Mouse (Mus musculus): Measurements from ENCODE around the gene Olfr960.

The Olfr960 gene

DNA sequence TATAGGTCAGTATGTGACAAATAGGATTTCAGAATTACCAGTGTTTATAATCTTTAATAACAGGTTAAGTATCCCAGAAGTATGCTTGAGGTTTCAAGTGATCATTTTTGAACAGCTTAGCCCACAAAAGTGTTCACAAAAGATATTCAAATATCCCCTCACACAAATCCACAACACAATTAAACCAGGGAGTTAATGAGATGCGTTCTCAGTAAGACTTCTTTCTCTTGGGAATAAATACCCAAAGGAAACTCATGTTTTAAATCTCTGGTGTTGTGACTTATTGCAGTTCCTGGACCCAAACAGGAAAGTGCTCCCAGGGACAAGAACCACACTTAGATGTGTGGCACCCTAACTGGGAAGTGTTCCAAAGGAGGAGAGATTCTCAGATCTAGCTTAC, at the start of gene Olfr960:
TSS of gene Olfr960 (plus strand) at position 301 of the 400 bp plus-strand sequence.
- DNase-seq = no peak

DNA sequence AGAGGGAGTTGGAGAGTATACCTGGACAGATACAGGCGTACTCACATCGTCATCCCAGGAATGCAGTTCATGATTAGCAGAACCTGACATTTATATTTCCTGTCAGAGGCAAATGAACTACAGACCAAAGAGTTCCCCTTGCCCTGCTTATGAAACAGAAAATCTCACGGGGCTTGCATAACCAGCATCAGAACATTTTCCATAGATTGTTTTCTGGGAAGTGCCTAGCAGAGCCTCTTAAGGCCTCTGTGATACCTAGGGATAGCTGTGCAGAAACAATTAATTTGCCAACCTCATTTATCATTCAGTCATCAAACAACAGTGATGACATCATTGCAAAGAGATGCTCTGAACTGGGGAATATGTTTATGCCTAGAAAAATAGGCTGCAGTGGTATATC, 45.7 kb upstream of the Olfr960 start, which contains the start of gene Olfr959:
TSS of gene Olfr959 (minus strand) at position 101 of the 400 bp plus-strand sequence.
- no peak for DNase-seq

DNA sequence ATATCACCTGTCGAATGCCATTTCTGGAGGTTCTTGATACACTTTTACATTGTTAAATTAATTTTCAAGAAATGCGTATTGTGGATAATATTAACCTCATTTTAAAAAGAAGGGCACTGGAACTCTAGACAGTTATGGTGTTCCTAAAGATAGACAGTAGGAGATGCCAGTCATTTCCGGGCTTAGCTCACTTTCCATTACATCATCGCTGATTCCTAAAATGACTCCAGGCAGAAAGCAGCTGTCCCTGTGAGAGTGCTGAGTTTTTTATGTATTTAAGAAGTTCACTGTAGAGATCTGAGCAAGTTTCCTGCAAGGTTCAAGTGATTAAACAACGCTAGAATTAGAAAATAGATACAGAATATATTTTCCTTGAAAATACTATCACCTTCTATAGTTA, 44.1 kb upstream of the Olfr960 start:
- DNase-seq = no peak

DNA sequence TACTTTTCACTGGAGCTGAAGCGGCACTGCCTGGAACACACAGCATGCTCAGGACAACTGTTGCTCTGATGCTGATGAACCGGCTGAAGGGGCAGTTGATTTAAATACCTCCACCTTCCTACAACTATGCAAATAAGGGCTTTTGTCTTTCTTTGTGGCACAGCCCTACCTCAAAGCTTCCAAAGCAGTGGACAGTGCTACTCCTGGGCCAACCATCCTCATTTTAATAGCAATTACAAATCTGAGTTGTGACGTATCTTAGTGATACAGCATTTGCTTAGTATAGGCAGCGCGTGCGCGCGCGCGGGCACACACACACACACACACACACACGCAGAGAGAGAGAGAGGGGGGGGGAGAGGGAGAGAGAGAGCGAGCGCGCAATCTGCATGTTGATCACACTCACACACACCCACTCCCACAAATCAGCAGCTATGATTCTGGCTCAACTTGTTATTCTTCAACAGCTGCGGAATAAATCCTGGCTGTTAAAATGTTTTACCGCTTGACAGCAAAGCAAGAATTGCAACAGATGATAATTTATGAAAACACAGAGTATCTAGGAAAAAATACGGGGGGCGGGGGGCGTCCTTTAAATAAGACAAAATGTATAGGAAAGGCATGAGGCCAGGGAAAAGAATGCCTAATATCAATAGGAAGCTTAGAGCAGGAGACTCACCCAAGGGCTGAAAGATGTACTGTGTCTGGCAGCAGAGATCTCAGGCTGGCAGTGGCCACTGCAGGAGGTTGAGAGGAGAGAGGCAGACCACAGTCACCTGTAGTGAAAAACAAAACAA, 18.4 kb upstream of the Olfr960 start:
- no peak for DNase-seq

DNA sequence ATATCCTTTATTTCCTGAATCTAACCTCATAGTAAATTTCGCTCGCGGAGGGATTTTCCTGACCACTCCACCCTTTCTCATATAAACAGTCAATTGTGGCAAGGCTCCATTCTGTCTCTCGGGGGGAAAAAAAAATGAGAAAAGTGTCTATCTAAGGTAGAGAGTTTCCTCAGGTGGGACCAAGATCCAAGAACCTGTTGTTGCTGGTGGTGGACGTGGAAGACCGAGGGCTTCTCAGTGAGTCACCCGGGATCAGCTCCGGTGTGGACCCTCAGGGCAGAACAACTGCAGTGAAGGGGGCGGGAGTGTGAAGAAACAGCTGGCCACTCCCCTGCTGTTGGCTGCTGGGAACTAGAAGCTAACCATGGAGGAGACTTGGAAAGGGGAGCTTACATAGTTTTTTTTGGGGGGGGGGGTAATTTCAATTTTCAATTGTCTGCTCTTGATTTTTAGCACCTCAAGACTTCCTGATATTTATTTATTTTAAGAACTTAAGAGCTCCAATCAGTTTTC, 17.8 kb upstream of the Olfr960 start:
- DNase-seq = no peak

DNA sequence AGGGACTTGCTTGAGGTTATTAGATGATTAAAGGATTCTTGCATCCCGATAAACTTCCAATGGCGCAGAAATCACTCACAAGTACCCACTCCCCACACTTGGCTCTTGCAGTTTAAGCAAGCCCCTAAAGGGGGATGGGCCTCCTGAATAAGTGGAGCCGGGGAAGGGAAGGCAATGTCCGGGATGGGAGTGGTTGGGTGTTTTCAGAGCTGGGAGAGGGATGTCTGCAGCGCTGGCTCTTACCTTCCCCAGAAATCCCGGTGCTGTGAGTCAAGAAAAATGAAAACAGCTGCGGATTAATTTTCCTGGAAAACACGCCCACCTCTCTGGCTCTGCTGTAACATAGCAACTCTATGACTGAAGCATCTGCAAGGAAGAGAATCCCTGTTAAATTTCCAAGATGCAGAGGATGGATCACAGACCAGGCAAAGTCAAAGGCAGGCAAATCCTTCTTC, 17.1 kb upstream of the Olfr960 start, which contains the start of gene AW551984:
TSS of gene AW551984 (minus strand) at position 405 of the 455 bp plus-strand sequence.
- no peak for DNase-seq

DNA sequence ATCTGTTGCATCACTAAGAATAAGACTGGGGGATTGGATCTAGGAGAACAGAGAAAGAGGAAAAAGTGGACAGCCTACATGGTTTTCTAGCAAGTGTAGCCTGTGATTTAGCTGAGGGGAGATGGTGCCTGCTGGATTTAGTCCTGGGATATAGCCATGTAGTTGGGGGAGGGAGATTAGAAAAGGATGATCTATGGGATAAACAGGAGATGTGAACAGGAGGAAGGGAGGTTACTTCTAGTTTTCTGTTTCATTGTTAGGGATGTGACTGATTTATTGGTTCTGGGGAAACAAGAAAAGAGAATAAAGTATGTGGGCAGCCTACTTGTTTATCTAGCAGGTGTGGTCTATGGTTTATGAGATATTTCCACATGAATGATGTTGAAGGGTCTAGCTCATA, 12.7 kb upstream of the Olfr960 start:
- DNase-seq = no peak

DNA sequence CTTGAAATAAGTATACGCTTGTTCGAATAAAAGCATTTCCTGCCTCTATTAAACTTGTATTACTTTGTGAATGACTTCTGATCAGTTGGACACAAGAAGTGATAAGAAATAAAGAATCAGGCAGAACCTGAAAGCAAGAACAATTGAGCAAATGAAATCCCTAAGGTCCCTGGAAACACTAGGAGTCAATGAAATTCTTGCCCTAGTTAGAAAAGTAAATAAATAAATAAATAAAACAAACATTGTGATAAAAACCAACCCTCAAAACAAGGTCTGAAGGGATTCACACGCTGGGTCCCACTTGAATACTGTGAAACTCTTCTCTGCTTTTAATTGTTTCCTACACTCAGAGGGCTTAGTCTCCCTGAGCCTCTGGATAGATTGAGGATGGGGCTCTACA, 10.8 kb upstream of the Olfr960 start, which contains the start of gene Olfr148:
TSS of gene Olfr148 (plus strand) at position 301 of the 400 bp plus-strand sequence.
- no peak for DNase-seq

DNA sequence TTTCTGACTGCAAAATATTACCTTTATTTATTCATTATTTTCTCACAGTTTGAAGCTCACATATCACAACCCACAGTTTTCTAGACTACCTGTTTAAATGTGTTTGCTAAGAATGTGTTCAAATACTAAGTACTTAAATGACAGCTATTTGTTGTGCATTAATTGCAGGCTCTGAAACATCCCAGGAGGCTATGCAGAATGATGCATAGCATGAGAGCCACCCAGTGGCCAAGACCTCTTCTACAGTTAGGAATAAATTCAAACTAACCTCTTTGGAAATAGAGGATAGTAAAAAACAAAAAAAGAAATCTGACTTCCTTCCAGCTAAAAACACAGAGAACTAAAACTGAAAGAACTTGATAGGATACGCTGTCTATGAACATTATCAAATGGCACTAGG, 9.2 kb upstream of the Olfr960 start:
- DNase-seq = no peak

DNA sequence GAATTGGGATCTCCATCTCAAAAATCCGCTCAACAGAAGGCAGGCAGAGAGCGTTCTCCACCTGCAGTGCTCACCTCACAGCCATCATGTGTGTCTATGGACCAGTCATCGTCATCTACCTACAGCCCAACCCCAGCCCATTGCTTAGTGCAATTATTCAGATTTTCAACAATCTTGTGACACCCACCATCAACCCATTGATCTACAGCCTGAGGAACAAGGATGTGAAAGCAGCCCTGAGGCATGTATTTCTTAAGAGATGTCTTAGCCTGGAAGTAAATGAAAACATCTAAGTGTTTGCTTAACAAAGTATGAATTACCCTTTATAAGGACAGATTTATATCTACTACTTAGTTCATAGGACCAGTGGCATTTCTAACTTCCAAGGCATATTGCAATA, 2.6 kb downstream of the Olfr960 start:
- DNase-seq = no peak

DNA sequence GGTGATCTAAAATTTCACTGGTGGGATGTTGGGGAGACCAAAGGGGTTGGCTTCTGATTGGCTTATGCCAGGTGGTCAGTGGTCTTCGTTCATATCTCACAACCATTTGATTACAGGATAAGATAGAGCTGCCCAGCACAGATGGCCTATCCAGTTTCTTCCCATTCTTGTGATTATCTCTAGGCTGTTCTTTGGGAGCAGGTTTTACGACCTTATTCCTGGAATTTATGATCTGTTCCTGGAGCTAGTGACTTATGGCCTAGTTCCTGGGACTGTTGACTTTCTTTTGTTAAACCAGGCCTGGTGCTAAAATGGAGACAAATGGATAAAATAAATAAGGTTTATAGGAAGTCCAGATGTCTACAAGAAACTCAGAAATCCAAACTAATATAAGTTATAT, 3.5 kb downstream of the Olfr960 start:
- no peak for DNase-seq

DNA sequence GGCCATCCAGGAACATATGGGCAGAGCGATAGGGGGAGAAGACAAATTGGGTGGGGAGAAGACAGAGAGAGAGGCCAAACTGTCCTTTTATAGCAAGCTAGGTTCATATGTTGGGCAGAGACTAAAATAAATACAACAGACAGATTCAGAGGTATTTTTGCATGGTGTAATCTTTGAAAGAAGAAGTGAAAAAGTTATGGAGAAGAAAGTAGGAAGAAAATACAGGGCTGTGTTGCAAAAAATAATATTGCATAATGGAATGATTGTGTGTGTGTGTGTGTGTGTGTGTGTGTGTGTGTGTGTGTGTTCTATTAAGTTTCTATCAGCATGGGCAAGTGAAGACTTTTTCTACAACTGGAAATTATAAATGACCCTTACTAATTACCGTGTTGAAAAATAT, 7.9 kb downstream of the Olfr960 start:
- no peak for DNase-seq

DNA sequence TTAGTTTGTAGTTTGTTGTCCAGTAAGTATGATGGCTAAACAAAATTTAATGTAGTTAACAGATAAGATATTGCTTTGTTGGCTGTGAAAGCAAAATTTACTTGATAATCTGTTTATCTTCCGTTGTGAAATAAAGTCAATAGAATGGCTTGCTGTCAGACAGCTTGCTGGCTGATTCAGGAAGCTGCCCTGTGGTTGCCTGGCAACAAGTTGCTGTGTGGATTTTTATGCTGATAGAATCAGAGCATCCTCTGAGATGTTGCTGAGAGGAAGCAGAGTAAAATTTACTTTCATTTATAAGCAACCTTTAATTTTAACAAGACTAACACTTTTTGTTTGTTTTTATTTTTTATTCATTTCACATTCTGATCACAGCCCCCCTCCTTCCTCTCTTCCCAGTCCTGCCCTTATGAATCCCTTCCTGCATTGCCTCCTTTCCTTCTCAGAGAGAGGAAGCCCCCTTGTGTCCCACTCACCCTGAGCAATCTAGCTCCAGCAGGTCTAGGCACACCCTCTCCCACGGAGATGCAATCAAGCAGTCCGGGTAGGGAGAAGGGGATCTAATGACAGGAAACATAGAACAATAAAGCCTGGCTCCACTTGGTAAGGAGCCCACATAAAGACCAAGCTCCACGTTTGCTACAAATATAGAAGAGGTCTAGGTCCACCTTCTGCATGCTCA, 12.9 kb downstream of the Olfr960 start:
- no peak for DNase-seq

DNA sequence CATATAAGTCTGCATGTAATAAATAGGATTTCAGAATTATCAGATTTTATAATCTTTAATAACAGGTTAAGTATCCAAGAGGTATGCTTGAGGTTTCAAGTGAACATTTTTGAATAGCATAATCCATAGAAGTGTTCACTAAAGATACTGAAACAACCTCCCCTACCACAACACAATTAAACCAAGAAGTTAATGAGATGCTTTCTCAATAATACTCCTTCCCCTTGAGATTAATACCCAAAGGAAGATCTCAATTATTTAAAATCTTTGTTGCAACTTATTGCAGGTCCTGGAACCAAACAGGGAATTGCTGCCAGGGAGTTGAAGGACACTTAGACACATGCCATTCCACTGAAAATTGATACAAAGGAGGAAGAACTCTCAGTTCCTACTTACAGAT, 23.6 kb downstream of the Olfr960 start, which contains the start of gene Olfr961:
TSS of gene Olfr961 (plus strand) at position 301 of the 400 bp plus-strand sequence.
- DNase-seq = no peak

DNA sequence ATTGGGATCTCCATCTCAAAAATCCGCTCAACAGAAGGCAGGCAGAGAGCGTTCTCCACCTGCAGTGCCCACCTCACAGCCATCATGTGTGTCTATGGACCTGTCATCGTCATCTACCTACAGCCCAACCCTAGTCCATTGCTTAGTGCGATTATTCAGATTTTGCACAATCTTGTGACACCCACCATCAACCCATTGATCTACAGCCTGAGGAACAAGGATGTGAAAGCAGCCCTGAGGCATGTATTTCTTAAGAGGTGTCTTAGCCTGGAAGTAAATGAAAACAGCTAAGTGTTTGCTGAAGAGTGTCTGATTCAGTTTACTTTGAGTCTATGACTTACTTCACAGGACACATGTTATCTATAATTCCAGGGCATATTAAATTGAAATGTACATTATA, 26.2 kb downstream of the Olfr960 start:
- DNase-seq = no peak

DNA sequence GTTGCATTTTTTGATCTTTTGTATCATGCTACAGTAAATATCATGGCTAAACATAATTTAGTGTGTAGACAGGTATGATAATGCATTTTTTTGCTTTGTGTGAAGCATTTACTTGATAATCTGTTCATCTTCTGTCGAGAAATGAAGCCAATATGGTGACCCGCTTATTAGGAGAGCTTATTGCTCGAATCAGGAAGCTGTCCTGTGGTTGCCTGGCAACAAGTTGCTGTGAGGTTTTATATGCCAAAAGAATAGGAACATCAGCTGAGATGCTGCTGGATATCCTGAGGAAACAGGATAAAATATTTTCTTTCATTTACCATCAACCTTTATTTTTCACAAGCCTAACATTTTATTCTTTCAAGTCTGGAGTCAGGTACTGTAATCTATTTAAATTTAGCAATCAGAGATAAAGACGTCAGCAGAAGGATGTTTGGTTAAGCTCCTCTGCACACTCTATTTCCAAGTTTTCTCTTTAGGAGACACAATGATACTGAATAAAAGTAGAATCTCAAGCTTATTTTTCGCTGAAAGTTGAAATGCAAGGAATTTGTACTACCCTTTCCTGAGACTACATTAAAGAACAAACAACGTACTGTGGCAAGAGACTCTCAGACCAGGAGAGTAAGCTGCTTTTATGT, 33.7 kb downstream of the Olfr960 start:
- no peak for DNase-seq

DNA sequence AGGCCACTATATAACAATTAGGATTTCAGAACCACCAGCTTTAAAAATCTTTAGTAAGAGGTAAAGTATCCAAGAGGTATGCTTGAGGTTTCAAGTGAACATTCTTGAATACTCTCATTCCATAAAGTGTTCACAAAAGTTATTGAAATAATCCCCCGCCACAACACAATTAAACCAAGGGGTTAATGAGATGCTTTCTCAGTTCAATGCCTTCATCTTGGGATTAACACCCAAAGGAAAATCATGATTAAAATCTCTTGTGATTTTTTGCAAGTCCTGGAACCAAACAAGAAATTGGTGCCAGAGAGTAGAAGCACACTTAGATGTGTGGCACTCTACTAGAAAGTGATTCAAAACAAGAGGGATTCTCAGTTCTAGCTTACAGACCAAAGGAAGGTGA, 45.7 kb downstream of the Olfr960 start, which contains the start of gene Olfr963:
TSS of gene Olfr963 (plus strand) at position 301 of the 400 bp plus-strand sequence.
- DNase-seq = no peak

DNA sequence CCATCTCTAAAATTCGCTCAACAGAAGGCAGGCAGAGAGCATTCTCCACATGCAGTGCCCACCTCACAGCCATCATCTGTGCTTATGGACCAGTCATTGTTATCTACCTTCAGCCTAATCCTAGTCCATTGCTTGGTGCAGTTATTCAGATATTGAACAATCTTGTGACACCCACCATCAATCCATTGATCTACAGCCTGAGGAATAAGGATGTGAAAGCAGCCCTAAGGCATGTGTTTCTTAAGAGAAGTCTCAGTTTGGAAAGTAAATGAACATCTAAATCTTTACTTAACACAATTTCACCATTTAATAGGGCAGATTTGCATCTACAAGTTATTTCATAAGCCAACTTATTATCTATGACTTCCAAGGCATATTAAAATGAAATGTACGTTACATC, 48.5 kb downstream of the Olfr960 start:
- no peak for DNase-seq

Measured in kidney, adult 9 months (tissue).